Mouse (Mus musculus) ES-Bruce4 (cell line): ENCODE measurements at regions not wholly inside any gene's neighbourhood (a gene's known extent, or its start where the extent isn't known, plus 50 kb on each side); places are given as distances from the start of the nearest gene placed in this dataset.

Experiments used
- H3K27ac ChIP-seq: 2 replicates; pipeline ENCODE4 v1.5.1; 2012; ENCODE audit warnings: low read length, inconsistent platforms; ENCODE audit not compliant: insufficient read depth
- H3K27me3 ChIP-seq: 2 replicates; pipeline ENCODE4 v1.6.1; 2012; ENCODE audit warnings: mild to moderate bottlenecking, low read length, inconsistent platforms; ENCODE audit not compliant: control insufficient read depth, poor library complexity, insufficient read depth, severe bottlenecking
- H3K36me3 ChIP-seq: 2 replicates; pipeline ENCODE4 v1.6.1; 2012; ENCODE audit warnings: inconsistent platforms, mild to moderate bottlenecking, low read length, moderate library complexity; ENCODE audit not compliant: control insufficient read depth, poor library complexity, insufficient read depth, severe bottlenecking
- H3K4me1 ChIP-seq: one replicate; pipeline ENCODE4 v1.8.1; 2011; ENCODE audit warnings: low read length; ENCODE audit not compliant: control insufficient read depth, insufficient read depth
- H3K4me3 ChIP-seq: 2 replicates; pipeline ENCODE4 v1.5.1; 2011; ENCODE audit warnings: low read depth, mild to moderate bottlenecking, low read length
- H3K9ac ChIP-seq: 2 replicates; pipeline ENCODE4 v1.6.1; 2012; ENCODE audit warnings: low read depth, mild to moderate bottlenecking, inconsistent platforms; ENCODE audit not compliant: poor library complexity, severe bottlenecking
- H3K9me3 ChIP-seq: replicated peaks from 2 replicates; pipeline ENCODE4 v1.6.1; 2012; ENCODE audit warnings: mild to moderate bottlenecking, low read length, inconsistent platforms; ENCODE audit not compliant: control insufficient read depth, poor library complexity, insufficient read depth, severe bottlenecking
- CTCF ChIP-seq: IDR thresholded peaks from one replicate; pipeline ENCODE4 v1.8.1; 2011; ENCODE audit warnings: low read depth, low read length
- EP300 ChIP-seq: IDR thresholded peaks from 2 replicates; pipeline ENCODE4 v1.6.1; 2011; ENCODE audit warnings: low read depth, low read length; ENCODE audit not compliant: insufficient read depth
- POLR2A ChIP-seq: IDR thresholded peaks from one replicate; pipeline ENCODE4 v1.8.1; 2011; ENCODE audit warnings: low read length; ENCODE audit not compliant: insufficient read depth

- Histone ChIP-seq H3K36me3 (no peaks in the 10 kb centered on the region), H3K27ac (no peak overlapping the region), H3K9me3 (no peaks in the 10 kb centered on the region), H3K4me3 (no peak overlapping the region), H3K9ac (no peak overlapping the region), H3K27me3 (no peaks in the 10 kb centered on the region; the same call in 1 of the 2 replicates), H3K4me1 (no peaks in the 10 kb centered on the region)
- TF ChIP-seq EP300 (no peak), CTCF (no peak), POLR2A (no peak)
These were observed 74.0 kb downstream of the Dmrta2 start for GRCm38 (mm10) chr4:110051872-110052271.

GRCm38 (mm10) chr4:110052998-110053397 lies 75.1 kb downstream of the Dmrta2 start:
- Histone ChIP-seq H3K4me1 (no peaks in the 10 kb centered on the region), H3K36me3 (no peaks in the 10 kb centered on the region), H3K27me3 (no peaks in the 10 kb centered on the region; the same call in 1 of the 2 replicates), H3K4me3 (no peak overlapping the region), H3K9ac (no peak overlapping the region), H3K9me3 (no peaks in the 10 kb centered on the region), H3K27ac (no peak overlapping the region)
- TF ChIP-seq EP300 (no peak), CTCF (peak; percentile 14)

- no peaks in the 10 kb centered on the region for H3K36me3 ChIP-seq
- TF ChIP-seq POLR2A (no peak), EP300 (no peak), CTCF (no peak)
- no peak overlapping the region for H3K27ac ChIP-seq
These were observed 96.0 kb downstream of the Dmrta2 start for GRCm38 (mm10) chr4:110073836-110074235.

GRCm38 (mm10) chr4:110083371-110083770 lies 105.5 kb downstream of the Dmrta2 start:
- Histone ChIP-seq H3K27ac (no peak overlapping the region), H3K9me3 (no peaks in the 10 kb centered on the region), H3K27me3 (no peaks in the 10 kb centered on the region), H3K4me1 (no peaks in the 10 kb centered on the region), H3K36me3 (no peaks in the 10 kb centered on the region), H3K4me3 (no peak overlapping the region), H3K9ac (no peak overlapping the region)
- no peak for TF ChIP-seq POLR2A

More at GRCm38 (mm10) chr4:110073836-110074235, 96.0 kb downstream of the Dmrta2 start:
- Histone ChIP-seq H3K4me3 (no peak overlapping the region), H3K27me3 (no peaks in the 10 kb centered on the region), H3K9me3 (no peaks in the 10 kb centered on the region), H3K4me1 (no peaks in the 10 kb centered on the region), H3K9ac (no peak overlapping the region)

GRCm38 (mm10) chr4:110087570-110088247 lies 109.9 kb downstream of the Dmrta2 start:
- H3K27ac ChIP-seq: no peak overlapping the region
- no peaks in the 10 kb centered on the region for H3K9me3 ChIP-seq
- H3K27me3 ChIP-seq: no peaks in the 10 kb centered on the region
- no peaks in the 10 kb centered on the region for H3K36me3 ChIP-seq
- H3K4me1 ChIP-seq: no peaks in the 10 kb centered on the region
- no peak overlapping the region for H3K9ac ChIP-seq
- TF ChIP-seq POLR2A (no peak), CTCF (no peak), EP300 (no peak)
- H3K4me3 ChIP-seq: no peak overlapping the region

GRCm38 (mm10) chr4:110093040-110093820 lies 115.4 kb downstream of the Dmrta2 start:
- H3K27me3 ChIP-seq: no peaks in the 10 kb centered on the region
- TF ChIP-seq EP300 (no peak), POLR2A (no peak), CTCF (no peak)
- H3K36me3 ChIP-seq: no peaks in the 10 kb centered on the region
- H3K9me3 ChIP-seq: no peaks in the 10 kb centered on the region
- H3K9ac ChIP-seq: no peak overlapping the region
- no peaks in the 10 kb centered on the region for H3K4me1 ChIP-seq
- H3K27ac ChIP-seq: no peak overlapping the region
- H3K4me3 ChIP-seq: no peak overlapping the region
